Mouse (Mus musculus) bone marrow macrophage, adult 2 months (primary cell): ENCODE results near the gene Klk1b26. TPM values are rescaled to one million over a fixed set of nuclear protein-coding genes. Genes with fewer than 3 reads are reported as not detected.
A peak's percentile ranks its signal among the peaks of the same experiment; 100 is the strongest.
"Not testable (repeated sequence)": the region's sequence is repeated elsewhere in the genome, so short reads cannot be mapped to it uniquely, and the experiment has no call there.

ENCODE experiments used
- H3K27ac ChIP-seq: 2 replicates; pipeline ENCODE4 v1.5.1; 2012; ENCODE audit warnings: low read depth, low read length; ENCODE audit not compliant: insufficient read depth
- H3K4me1 ChIP-seq: 2 replicates; pipeline ENCODE4 v1.6.1; 2012; ENCODE audit warnings: low read length; ENCODE audit not compliant: control insufficient read depth, insufficient read depth
- H3K4me3 ChIP-seq: 2 replicates; pipeline ENCODE4 v1.5.1; 2012; ENCODE audit warnings: mild to moderate bottlenecking, low read length, moderate library complexity; ENCODE audit not compliant: insufficient read depth
- CTCF ChIP-seq: IDR thresholded peaks from 2 replicates; pipeline ENCODE4 v1.5.1; 2012; ENCODE audit warnings: low read depth, mild to moderate bottlenecking, low read length, moderate library complexity
- POLR2A ChIP-seq: IDR thresholded peaks from 2 replicates; pipeline ENCODE4 v1.6.1; 2012; ENCODE audit warnings: mild to moderate bottlenecking, low read depth, low read length, borderline replicate concordance
- polyA plus RNA-seq: library from polyadenylated mRNA; stranded (reverse); fragments of >200 nt; gene quantifications from 2 replicates; pipeline ENCODE4 v1.2.4, GENCODE M21; 2012; ENCODE audit not compliant: missing spikeins, insufficient read depth, insufficient read length

Gene Klk1b26
- not detected in 2 replicates for polyA plus RNA-seq

DNA sequence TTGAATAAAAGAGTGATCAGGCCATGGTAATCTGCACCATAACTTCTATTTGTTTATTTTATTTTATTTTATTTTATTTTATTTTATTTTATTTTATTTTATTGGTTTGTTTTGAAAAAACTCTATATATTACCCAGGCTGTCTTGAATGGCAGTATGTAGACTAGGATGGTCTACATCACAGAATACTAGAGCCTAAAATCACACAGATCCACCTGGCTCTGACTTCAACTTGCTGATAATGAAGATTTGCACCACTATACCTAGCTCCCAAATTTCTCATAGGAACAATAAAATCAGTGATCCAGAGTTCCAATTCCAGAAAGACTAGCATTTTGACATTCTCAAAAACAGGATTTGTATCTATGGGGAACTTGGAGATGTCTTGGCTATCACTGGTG lies at the start of gene Klk1b26:
Gene Klk1b26, plus strand, starts transcription at position 301 of the 400 bp plus-strand sequence.
- not testable (repeated sequence) for H3K27ac ChIP-seq

DNA sequence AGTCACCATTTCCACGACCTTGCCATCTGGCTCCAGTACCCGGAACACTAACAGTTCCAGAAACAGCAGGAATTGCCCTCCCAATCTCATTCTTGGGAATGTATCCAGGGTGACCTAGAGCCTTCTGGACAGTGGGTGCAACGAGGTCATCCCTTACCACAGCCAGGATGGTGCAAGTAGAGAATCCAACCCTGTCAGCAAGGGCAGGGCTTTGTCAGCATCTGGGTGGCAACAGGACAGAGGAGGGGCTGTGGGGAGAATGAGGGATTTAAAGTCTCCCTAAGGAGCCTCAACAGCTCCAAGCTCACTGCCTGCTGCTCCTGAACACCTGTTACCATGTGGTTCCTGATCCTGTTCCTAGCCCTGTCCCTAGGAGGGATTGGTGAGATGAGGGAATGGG lies 45.5 kb upstream of the Klk1b26 start, which contains the start of gene Klk1b1:
Gene Klk1b1, plus strand, starts transcription at position 301 of the 400 bp plus-strand sequence.
- TF ChIP-seq POLR2A (no peak), CTCF (no peak)
- no peak within 1 kb of the TSS for H3K27ac ChIP-seq
- peaks cover 20% of the 10 kb centered on the region for H3K4me1 ChIP-seq
- H3K4me3 ChIP-seq: no peak within 1 kb of the TSS

More for the DNA sequence above, at the start of gene Klk1b26:
- H3K4me1 ChIP-seq: peaks cover 13% of the 10 kb centered on the region
- H3K4me3 ChIP-seq: not testable (repeated sequence)

DNA sequence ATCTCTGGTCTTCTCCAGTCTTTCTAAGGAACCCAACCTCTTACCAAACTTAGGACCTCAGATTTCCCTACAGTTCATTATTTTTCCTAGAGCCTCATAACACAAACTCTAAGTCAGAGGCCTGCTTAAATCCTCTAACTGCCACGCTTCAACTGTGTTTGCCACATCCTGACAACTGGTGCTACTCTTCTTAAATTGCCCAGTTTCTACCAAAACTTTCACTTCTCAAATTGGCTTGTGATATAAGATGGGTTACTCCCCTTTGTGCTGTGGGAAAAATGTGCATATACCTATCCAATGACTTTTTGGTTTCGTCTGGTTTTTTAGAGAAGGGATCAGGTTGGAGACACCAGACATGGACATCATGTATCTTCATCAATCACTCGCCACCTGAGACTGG lies 44.9 kb upstream of the Klk1b26 start:
- no peak overlapping the region for H3K27ac ChIP-seq
- TF ChIP-seq CTCF (no peak), POLR2A (no peak)
- no peak overlapping the region for H3K4me3 ChIP-seq
- H3K4me1 ChIP-seq: peaks cover 17% of the 10 kb centered on the region

DNA sequence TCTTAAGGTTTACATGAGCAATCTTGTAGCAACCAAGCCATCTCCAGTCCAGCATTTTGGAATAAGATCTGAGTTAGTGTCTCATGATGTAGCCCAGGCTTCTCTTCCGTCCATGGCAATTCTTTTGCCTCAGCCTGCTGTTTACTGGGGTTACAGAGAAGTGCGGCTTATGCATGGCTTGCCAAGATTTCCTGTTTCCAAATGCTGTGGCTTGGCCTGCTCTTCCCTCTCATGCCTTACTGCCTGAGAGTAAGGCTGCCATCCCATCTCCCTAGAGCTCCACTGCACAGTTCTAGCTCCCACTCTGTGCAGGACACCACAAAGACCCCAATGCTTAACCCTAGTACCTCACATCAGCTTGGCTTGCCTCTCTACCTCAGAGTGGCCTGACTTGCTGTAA lies 44.4 kb upstream of the Klk1b26 start:
- no peak overlapping the region for H3K27ac ChIP-seq
- H3K4me3 ChIP-seq: no peak overlapping the region
- H3K4me1 ChIP-seq: peaks cover 14% of the 10 kb centered on the region
- TF ChIP-seq POLR2A (no peak), CTCF (no peak)

DNA sequence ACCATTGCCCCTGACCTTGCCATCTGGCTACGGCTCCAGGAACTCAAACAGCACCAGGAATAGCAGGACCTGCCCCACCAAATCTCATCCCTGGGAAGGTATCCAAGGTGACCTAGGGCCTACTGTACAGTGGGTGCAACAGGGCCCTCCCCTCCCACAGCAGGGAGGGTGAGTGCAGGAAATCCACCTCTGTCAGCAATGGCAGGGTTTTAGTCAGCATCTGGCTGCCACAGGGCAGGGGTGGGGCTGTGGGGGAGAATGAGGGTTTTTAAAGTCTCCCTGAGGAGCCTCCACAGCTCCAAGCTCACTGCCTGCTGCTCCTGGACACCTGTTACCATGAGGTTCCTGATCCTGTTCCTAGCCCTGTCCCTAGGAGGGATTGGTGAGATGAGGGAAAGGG lies 36.2 kb upstream of the Klk1b26 start, which contains the start of gene Klk1b9:
Gene Klk1b9, plus strand, starts transcription at position 301 of the 400 bp plus-strand sequence.
- H3K4me1 ChIP-seq, H3K4me3 ChIP-seq, H3K27ac ChIP-seq: not testable (repeated sequence)

DNA sequence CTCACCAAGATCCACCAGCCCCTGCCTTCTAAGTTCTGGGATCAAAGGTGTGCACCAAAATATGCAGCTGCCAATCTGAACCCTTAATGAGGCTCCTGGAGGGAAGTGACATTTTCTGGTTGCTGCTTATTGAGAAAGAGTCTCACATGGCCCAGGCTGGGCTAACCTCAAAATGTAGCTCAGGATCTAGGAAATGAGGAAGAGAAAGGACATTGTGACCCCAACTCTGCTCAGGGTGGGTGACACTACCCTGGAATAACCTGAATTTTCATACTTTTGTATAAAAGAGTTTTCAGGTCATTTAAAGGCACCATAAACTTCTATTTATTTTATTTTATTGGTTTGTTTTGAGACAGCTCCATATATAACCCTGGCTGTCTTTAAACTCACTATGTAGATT lies 26.3 kb upstream of the Klk1b26 start:
- Histone ChIP-seq H3K27ac (peak overlapping the region; percentile 65), H3K4me1 (peaks cover 24% of the 10 kb centered on the region), H3K4me3 (no peak overlapping the region)
- TF ChIP-seq CTCF (no peak), POLR2A (no peak)

DNA sequence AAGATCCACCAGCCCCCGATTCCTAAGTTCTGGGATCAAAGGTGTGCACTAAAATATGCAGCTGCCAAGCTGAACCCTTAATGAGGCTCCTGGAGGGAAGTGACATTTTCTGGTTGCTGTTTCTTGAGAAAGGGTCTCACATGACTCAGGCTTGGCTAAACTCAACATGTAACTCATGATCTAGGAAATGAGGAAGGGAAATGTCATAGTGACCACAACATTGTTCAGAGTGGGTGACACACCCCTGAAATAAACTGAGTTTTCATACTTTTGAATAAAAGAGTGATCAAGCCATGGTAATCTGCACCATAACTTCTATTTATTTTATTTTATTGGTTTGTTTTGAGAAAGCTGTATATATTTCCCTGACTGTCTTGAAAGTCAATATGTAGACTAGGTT lies 17.1 kb upstream of the Klk1b26 start:
- not testable (repeated sequence) for H3K4me3 ChIP-seq
- H3K4me1 ChIP-seq: peaks cover 52% of the 10 kb centered on the region
- H3K27ac ChIP-seq: peak overlapping the region; percentile 77

DNA sequence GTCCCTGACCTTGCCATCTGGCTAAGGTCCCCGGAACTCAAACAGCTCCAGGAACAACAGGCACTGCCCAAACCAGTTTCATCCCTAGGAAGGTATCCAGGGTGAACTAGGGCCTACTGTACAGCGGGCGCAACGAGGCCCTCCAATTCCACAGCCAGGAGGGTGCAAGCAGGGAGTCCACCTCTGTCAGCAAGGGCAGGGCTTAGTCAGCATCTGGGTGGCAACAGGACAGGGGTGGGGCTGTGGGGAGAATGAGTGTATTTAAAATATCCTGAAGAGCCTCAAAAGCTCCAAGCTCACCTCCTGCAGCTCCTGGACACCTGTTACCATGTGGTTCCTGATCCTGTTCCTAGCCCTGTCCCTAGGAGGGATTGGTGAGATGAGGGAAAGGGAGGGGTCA lies 16.4 kb upstream of the Klk1b26 start, which contains the start of gene Klk1b11:
Gene Klk1b11, plus strand, starts transcription at position 301 of the 400 bp plus-strand sequence.
- not testable (repeated sequence) for H3K4me3 ChIP-seq
- H3K4me1 ChIP-seq: peaks cover 52% of the 10 kb centered on the region
- H3K27ac ChIP-seq: peak within 1 kb of the TSS; percentile 77

DNA sequence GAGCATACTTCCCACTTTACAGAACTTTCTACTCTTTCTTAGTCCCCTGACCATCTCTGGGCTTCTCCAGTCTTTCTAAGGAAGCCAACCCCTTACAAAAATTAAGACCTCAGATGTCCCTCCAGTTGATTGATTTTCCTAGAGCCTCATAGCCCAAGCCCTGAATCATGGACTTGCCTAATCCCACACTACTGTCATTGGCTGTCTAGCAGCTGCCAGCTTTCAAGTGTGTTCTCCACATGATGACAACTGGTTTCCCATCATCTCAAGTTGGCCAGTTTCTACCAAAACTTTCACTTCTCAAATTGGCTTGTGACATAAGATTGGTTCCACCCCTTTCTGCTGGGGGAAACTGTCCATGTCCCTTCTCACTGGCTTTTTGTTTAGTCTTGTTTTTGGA lies 7.1 kb upstream of the Klk1b26 start:
- TF ChIP-seq POLR2A: no peak
- no peak for TF ChIP-seq CTCF
- Histone ChIP-seq H3K27ac (peak overlapping the region; percentile 81), H3K4me3 (no peak overlapping the region), H3K4me1 (peaks cover 36% of the 10 kb centered on the region)

DNA sequence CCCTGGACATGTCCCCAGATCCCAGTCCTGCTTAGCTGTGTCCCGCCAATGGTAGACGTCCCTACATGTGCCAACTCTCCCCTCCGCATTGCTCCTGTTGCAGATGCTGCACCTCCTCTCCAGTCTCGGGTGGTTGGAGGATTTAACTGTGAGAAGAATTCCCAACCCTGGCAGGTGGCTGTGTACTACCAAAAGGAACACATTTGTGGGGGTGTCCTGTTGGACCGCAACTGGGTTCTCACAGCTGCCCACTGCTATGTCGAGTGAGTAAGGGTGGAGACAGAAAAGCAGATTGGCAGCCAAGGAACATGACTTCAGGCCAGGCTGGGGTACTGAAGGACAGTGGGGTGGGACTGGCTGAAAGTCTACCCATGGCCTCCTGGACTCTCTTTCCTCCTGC lies 2.7 kb downstream of the Klk1b26 start:
- not testable (repeated sequence) for H3K4me3 ChIP-seq, H3K27ac ChIP-seq, H3K4me1 ChIP-seq

DNA sequence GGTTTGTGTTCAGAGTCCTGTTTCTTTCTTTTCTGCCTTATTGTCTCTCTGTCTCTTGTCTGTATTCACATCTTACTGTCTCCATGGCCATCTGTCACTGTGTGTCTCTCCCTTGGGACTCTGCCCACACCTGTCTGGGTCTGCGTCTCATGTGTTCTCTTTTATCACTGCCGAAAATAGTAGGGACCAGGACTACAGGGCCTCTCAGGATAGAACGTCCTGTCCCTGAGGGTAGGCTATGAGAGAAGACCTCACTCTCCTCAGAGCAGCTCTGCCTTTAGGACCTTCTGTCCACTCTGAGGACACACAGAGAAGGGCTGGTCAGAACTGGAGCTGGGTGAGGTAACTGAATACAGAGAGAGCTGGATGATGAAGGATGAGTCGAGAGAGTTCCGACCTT lies 3.1 kb downstream of the Klk1b26 start:
- Histone ChIP-seq H3K4me3 (no peak overlapping the region), H3K27ac (no peak overlapping the region), H3K4me1 (peaks cover 2% of the 10 kb centered on the region; the same call in 1 of the 2 replicates)
- TF ChIP-seq CTCF (no peak), POLR2A (no peak)

DNA sequence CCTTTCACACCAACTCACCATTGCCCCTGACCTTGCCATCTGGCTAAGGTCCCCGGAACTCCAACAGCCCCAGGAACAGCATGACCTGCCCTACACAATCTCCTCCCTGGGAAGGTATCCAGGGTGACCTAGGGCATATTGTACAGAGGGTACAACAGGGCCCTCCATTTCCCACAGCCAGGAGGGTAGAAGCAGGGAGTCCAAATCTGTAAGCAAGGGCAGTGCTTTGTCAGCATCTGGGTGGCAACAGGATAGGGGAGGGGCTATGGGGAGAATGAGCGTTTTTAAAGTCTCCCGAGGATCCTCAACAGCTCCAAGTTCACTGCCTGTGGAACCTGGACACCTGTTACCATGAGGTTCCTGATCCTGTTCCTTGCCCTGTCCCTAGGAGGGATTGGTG lies 40.0 kb downstream of the Klk1b26 start, which contains the start of gene Klk1b27:
Gene Klk1b27, plus strand, starts transcription at position 301 of the 400 bp plus-strand sequence.
- H3K27ac ChIP-seq, H3K4me3 ChIP-seq, H3K4me1 ChIP-seq: not testable (repeated sequence)

Other genes starting within 250 kb of the Klk1b26 start
- not detected in 2 replicates for gene Klk12, start 243.3 kb upstream of the Klk1b26 start, polyA plus RNA-seq
- not detected in 2 replicates for gene Klk11, start 237.6 kb upstream of the Klk1b26 start, polyA plus RNA-seq
- gene Klk10, start 231.1 kb upstream of the Klk1b26 start, polyA plus RNA-seq: not detected in 2 replicates
- gene Klk9, start 220.3 kb upstream of the Klk1b26 start, polyA plus RNA-seq: not detected in 2 replicates
- not detected in 2 replicates for gene Klk8, start 214.6 kb upstream of the Klk1b26 start, polyA plus RNA-seq
- gene Klk7, start 200.9 kb upstream of the Klk1b26 start, polyA plus RNA-seq: not detected in 2 replicates
- gene Klk6, start 187.7 kb upstream of the Klk1b26 start, polyA plus RNA-seq: not detected in 2 replicates
- not detected in 2 replicates for gene Klk5, start 170.2 kb upstream of the Klk1b26 start, polyA plus RNA-seq
- gene Klk4, start 131.0 kb upstream of the Klk1b26 start, polyA plus RNA-seq: not detected in 2 replicates
- not detected in 2 replicates for gene Klk15, start 78.4 kb upstream of the Klk1b26 start, polyA plus RNA-seq
- gene Klk1b8, start 61.5 kb upstream of the Klk1b26 start, polyA plus RNA-seq: not detected in 2 replicates
- not detected in 2 replicates for gene Klk1b1, start 45.4 kb upstream of the Klk1b26 start, polyA plus RNA-seq
- gene Klk1b9, start 36.1 kb upstream of the Klk1b26 start, polyA plus RNA-seq: not detected in 2 replicates
- gene Klk1b11, start 16.3 kb upstream of the Klk1b26 start, polyA plus RNA-seq: 1.4 and 2.8 TPM in 2 replicates
- not detected in 2 replicates for gene Klk1b27, start 40.1 kb downstream of the Klk1b26 start, polyA plus RNA-seq
- not detected in 2 replicates for gene Klk1b21, start 90.2 kb downstream of the Klk1b26 start, polyA plus RNA-seq
- gene Klk1b22, start 100.5 kb downstream of the Klk1b26 start, polyA plus RNA-seq: not detected in 2 replicates
- gene Klk1b16, start 124.6 kb downstream of the Klk1b26 start, polyA plus RNA-seq: not detected in 2 replicates
- not detected in 2 replicates for gene Klk1b24, start 176.1 kb downstream of the Klk1b26 start, polyA plus RNA-seq
- gene Klk1b3, start 186.0 kb downstream of the Klk1b26 start, polyA plus RNA-seq: not detected in 2 replicates
- not detected in 2 replicates for gene Klk1b4, start 195.3 kb downstream of the Klk1b26 start, polyA plus RNA-seq
- gene Klk1b5, start 203.8 kb downstream of the Klk1b26 start, polyA plus RNA-seq: not detected in 2 replicates
- not detected in 2 replicates for gene Klk1, start 213.2 kb downstream of the Klk1b26 start, polyA plus RNA-seq
- gene Gm36864, start 224.0 kb downstream of the Klk1b26 start, polyA plus RNA-seq: not detected in 2 replicates
- gene 1700028J19Rik, start 234.5 kb downstream of the Klk1b26 start, polyA plus RNA-seq: 1.0 and 1.6 TPM in 2 replicates
- 18.4 and 21.7 TPM in 2 replicates for gene 2410002F23Rik, start 234.6 kb downstream of the Klk1b26 start, polyA plus RNA-seq
- gene Acp4, start 245.2 kb downstream of the Klk1b26 start, polyA plus RNA-seq: not detected in 2 replicates
- gene Gm15517, start 249.3 kb downstream of the Klk1b26 start, polyA plus RNA-seq: not detected in 2 replicates